Mouse (Mus musculus): ENCODE measurements at regions not wholly inside any gene's neighbourhood (a gene's known extent, or its start where the extent isn't known, plus 50 kb on each side); places are given as distances from the start of the nearest gene placed in this dataset.

DNA sequence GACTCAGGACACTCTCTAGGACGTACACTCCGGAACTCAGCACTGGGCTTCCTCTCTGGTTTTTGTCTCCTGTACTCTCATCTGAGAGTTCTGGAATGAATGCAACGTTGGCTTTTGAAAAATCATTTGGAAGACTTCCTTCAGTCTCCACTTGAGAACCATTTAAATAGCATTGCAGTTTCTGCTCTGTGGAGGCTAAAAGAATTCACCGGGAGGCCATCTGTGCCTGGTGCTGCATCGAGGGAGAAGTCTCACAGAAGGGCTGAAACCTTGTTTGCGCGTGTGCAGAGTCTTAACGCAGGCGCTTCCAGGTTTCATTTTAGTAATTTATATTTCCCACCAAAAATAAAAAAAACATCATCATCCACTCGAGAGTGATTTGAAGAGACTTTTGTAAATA, 620.3 kb downstream of the Pdcd6ip start:
- no peak for TF ChIP-seq POLR2A (IDR thresholded peaks at IDR 0.05; ENCODE audit: low read depth, low read length)
- TF ChIP-seq CTCF (conservative IDR thresholded peaks at IDR 0.05; ENCODE audit: insufficient read depth, insufficient read length, low read depth, low read length): no peak
